Mouse (Mus musculus) midbrain, embryonic 10.5 days (tissue): Measurements from ENCODE around the gene Zfp740. TPM values are rescaled to one million over a fixed set of nuclear protein-coding genes. Genes with fewer than 3 reads are reported as not detected.
A peak's percentile ranks its signal among the peaks of the same experiment; 100 is the strongest.

Experiments
- DNase-seq: peaks from one replicate; pipeline ENCODE4 v3.0.0-alpha.2; 2017; ENCODE audit warnings: low spot score
- H3K27ac ChIP-seq: fragments of 300-500 bp; sonication (generic); replicated peaks from 2 replicates; pipeline ENCODE4 v1.5.1; 2016; ENCODE audit warnings: mild to moderate bottlenecking
- H3K27me3 ChIP-seq: fragments of 300-500 bp; sonication (generic); 2 replicates; pipeline ENCODE4 v1.6.1; 2016; ENCODE audit warnings: low read depth, mild to moderate bottlenecking; ENCODE audit not compliant: poor library complexity, severe bottlenecking
- H3K36me3 ChIP-seq: fragments of 300-500 bp; sonication (generic); 2 replicates; pipeline ENCODE4 v1.6.1; 2016; ENCODE audit warnings: mild to moderate bottlenecking, moderate library complexity
- H3K4me1 ChIP-seq: fragments of 300-500 bp; sonication (generic); 2 replicates; pipeline ENCODE4 v1.6.1; 2016
- H3K4me3 ChIP-seq: fragments of 300-500 bp; sonication (generic); 2 replicates; pipeline ENCODE4 v1.5.1; 2016; ENCODE audit warnings: mild to moderate bottlenecking, moderate library complexity
- H3K9me3 ChIP-seq: fragments of 300-500 bp; sonication (generic); replicated peaks from 2 replicates; pipeline ENCODE4 v1.6.1; 2016; ENCODE audit warnings: mild to moderate bottlenecking
- WGBS: fragments of 180-500 bp; shearing (Covaris S2); methylation state at CpG from one replicate; pipeline ENCODE4 v1.1.7; 2016; 5-methylcytosine and 5-hydroxymethylcytosine counted together
- polyA plus RNA-seq: library from polyadenylated mRNA; unstranded; fragments of >200 nt; fragmentation: Nextera tagmentation; extraction: Ambion mirVana; gene quantifications from 2 replicates; pipeline ENCODE4 v1.2.1, GENCODE M21; 2016

Gene Zfp740
- polyA plus RNA-seq, 1 experiment from 2014 or later: 63.0 TPM

GRCm38 (mm10) chr15:102258581-102259253 is 55.7 kb downstream of the Zfp740 start:
- H3K9me3 ChIP-seq: no peaks in the 10 kb centered on the region
- WGBS: 8% methylated on average over 11 of the region's 11 CpGs
- no peaks in the 10 kb centered on the region for H3K36me3 ChIP-seq
- DNase-seq: no peak
- peaks cover 81% of the 10 kb centered on the region for H3K27me3 ChIP-seq
- H3K4me1 ChIP-seq: peaks cover 42% of the 10 kb centered on the region
- H3K4me3 ChIP-seq: 0 out of 2 replicates have a peak overlapping the region, but pooled peaks have one; percentile 5
- peak overlapping the region; percentile 29; the same call in 1 of the 2 replicates for H3K27ac ChIP-seq

- WGBS: 48% methylated on average over 7 of the region's 7 CpGs
These were observed 59.5 kb downstream of the Zfp740 start for GRCm38 (mm10) chr15:102262582-102262981.

GRCm38 (mm10) chr15:102263037-102263436 is 60.0 kb downstream of the Zfp740 start:
- Histone ChIP-seq H3K4me1 (peaks cover 17% of the 10 kb centered on the region), H3K27me3 (peaks cover 38% of the 10 kb centered on the region), H3K4me3 (no peak overlapping the region), H3K27ac (no peak overlapping the region), H3K9me3 (no peaks in the 10 kb centered on the region), H3K36me3 (no peaks in the 10 kb centered on the region)
- WGBS: 81% methylated on average over 2 of the region's 2 CpGs
- DNase-seq: no peak

More at GRCm38 (mm10) chr15:102262582-102262981, 59.5 kb downstream of the Zfp740 start:
- H3K4me3 ChIP-seq: no peak overlapping the region
- H3K4me1 ChIP-seq: peaks cover 21% of the 10 kb centered on the region
- peaks cover 42% of the 10 kb centered on the region for H3K27me3 ChIP-seq
- no peaks in the 10 kb centered on the region for H3K9me3 ChIP-seq
- H3K27ac ChIP-seq: no peak overlapping the region
- no peaks in the 10 kb centered on the region for H3K36me3 ChIP-seq
- no peak for DNase-seq

Other genes with a start within 250 kb of the Zfp740 start
- not detected in 2 replicates for gene Krt78, start 249.0 kb upstream of the Zfp740 start, polyA plus RNA-seq
- 18.5 and 21.9 TPM in 2 replicates for gene Krt8, start 198.8 kb upstream of the Zfp740 start, polyA plus RNA-seq
- 11.4 and 21.0 TPM in 2 replicates for gene Krt18, start 175.1 kb upstream of the Zfp740 start, polyA plus RNA-seq
- gene Eif4b, start 129.5 kb upstream of the Zfp740 start, polyA plus RNA-seq: 113 and 125 TPM in 2 replicates
- 8.9 and 9.4 TPM in 2 replicates for gene Tns2, start 102.8 kb upstream of the Zfp740 start, polyA plus RNA-seq
- gene Spryd3, start 67.0 kb upstream of the Zfp740 start, polyA plus RNA-seq: 13.7 and 15.5 TPM in 2 replicates
- 0.32 and 0.38 TPM in 2 replicates for gene Igfbp6, start 58.9 kb upstream of the Zfp740 start, polyA plus RNA-seq
- gene Soat2, start 52.7 kb upstream of the Zfp740 start, polyA plus RNA-seq: 0.14 and 0.20 TPM in 2 replicates
- 32.8 and 38.8 TPM in 2 replicates for gene Csad, start 1.5 kb downstream of the Zfp740 start, polyA plus RNA-seq
- gene Itgb7, start 28.7 kb downstream of the Zfp740 start, polyA plus RNA-seq: 0.31 and 0.56 TPM in 2 replicates
- 14.3 and 16.2 TPM in 2 replicates for gene Rarg, start 54.3 kb downstream of the Zfp740 start, polyA plus RNA-seq
- gene Gm9918, start 67.3 kb downstream of the Zfp740 start, polyA plus RNA-seq: 0.35 and 0.41 TPM in 2 replicates
- gene Mfsd5, start 76.2 kb downstream of the Zfp740 start, polyA plus RNA-seq: 59.2 and 63.2 TPM in 2 replicates
- gene Espl1, start 93.0 kb downstream of the Zfp740 start, polyA plus RNA-seq: 47.4 and 54.4 TPM in 2 replicates
- 335 and 345 TPM in 2 replicates for gene Pfdn5, start 122.9 kb downstream of the Zfp740 start, polyA plus RNA-seq
- gene Myg1, start 128.5 kb downstream of the Zfp740 start, polyA plus RNA-seq: 125 and 134 TPM in 2 replicates
- gene Aaas, start 147.5 kb downstream of the Zfp740 start, polyA plus RNA-seq: 115 and 128 TPM in 2 replicates
- 0.59 and 0.66 TPM in 2 replicates for gene Sp7, start 163.9 kb downstream of the Zfp740 start, polyA plus RNA-seq
- 7.9 and 8.9 TPM in 2 replicates for gene Sp1, start 202.9 kb downstream of the Zfp740 start, polyA plus RNA-seq
- 0.10 and 0.50 TPM in 2 replicates for gene Amhr2, start 242.1 kb downstream of the Zfp740 start, polyA plus RNA-seq